Mouse (Mus musculus) forebrain, embryonic 12.5 days (tissue): ENCODE data around the gene Rps15. TPM values are rescaled to one million over a fixed set of nuclear protein-coding genes. Genes with fewer than 3 reads are reported as not detected.

Experiments used
- ATAC-seq: fragments of 200-750 bp; cut with Nextera tagmentation; 2 replicates; pipeline ENCODE4 v1.8.0; 2017; ENCODE audit warnings: moderate TSS enrichment; ENCODE audit not compliant: low FRiP score
- H3K27ac ChIP-seq: fragments of 300-500 bp; sonication (generic); 2 replicates; pipeline ENCODE4 v1.5.1; 2016; ENCODE audit warnings: mild to moderate bottlenecking
- H3K27me3 ChIP-seq: fragments of 300-500 bp; sonication (generic); 2 replicates; pipeline ENCODE4 v1.6.1; 2016; ENCODE audit warnings: mild to moderate bottlenecking
- H3K36me3 ChIP-seq: fragments of 300-500 bp; sonication (generic); replicated peaks from 2 replicates; pipeline ENCODE4 v1.6.1; 2016; ENCODE audit warnings: mild to moderate bottlenecking
- H3K4me1 ChIP-seq: fragments of 300-500 bp; sonication (generic); 2 replicates; pipeline ENCODE4 v1.6.1; 2016
- H3K4me2 ChIP-seq: fragments of 300-500 bp; sonication (generic); 2 replicates; pipeline ENCODE4 v1.6.1; 2016; ENCODE audit warnings: mild to moderate bottlenecking, moderate library complexity
- H3K4me3 ChIP-seq: fragments of 300-500 bp; sonication (generic); replicated peaks from 2 replicates; pipeline ENCODE4 v1.5.1; 2016; ENCODE audit warnings: mild to moderate bottlenecking
- H3K9ac ChIP-seq: fragments of 300-500 bp; sonication (generic); 2 replicates; pipeline ENCODE4 v1.6.1; 2016; ENCODE audit warnings: mild to moderate bottlenecking
- H3K9me3 ChIP-seq: fragments of 300-500 bp; sonication (generic); 2 replicates; pipeline ENCODE4 v1.6.1; 2016
- WGBS: fragments of 180-500 bp; shearing (Covaris S2); methylation state at CpG from one replicate; pipeline ENCODE4 v1.1.7; 2016; 5-methylcytosine and 5-hydroxymethylcytosine counted together
- microRNA-seq: library from miRNA; unstranded; fragments of <30 nt; microRNA quantifications from one replicate; pipeline ENCODE4, GENCODE M21; 2017
- polyA plus RNA-seq: library from polyadenylated mRNA; unstranded; fragments of >200 nt; fragmentation: Nextera tagmentation; extraction: Ambion mirVana; gene quantifications from 2 replicates; pipeline ENCODE4 v1.2.1, GENCODE M21; 2016

Gene Rps15
- polyA plus RNA-seq, 1 experiment from 2014 or later = 760 TPM

DNA sequence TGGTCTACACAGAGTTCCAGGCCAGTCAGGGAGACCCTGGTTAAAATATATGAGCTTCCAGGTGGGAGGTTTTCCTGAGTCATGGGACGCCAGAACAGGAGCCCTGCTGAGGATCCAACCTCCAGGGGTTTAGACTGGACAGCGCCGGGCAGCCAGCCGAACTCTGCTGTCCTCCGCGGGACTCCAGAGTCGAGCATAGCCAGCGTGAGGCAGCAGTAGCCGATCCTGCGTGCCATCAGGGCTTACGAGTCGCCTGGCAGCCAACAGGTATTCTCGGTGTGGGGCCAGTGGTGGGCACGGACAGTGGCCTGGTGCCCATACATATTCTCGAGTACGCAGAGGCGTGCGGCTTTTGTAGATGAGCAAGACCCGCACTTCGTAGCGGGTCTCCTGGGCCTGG, 48.8 kb downstream of the Rps15 start:
- H3K9ac ChIP-seq = no peak overlapping the region
- no peak overlapping the region for H3K27ac ChIP-seq
- H3K4me3 ChIP-seq = 0 out of 2 replicates have a peak overlapping the region, but pooled peaks have one; percentile 38
- no peak for ATAC-seq
- H3K4me2 ChIP-seq = no peak overlapping the region
- H3K27me3 ChIP-seq = peaks cover 77% of the 10 kb centered on the region
- H3K4me1 ChIP-seq = peaks cover 30% of the 10 kb centered on the region
- WGBS = 9% methylated on average over 21 of the region's 21 CpGs
- no peaks in the 10 kb centered on the region for H3K36me3 ChIP-seq
- H3K9me3 ChIP-seq = no peaks in the 10 kb centered on the region

DNA sequence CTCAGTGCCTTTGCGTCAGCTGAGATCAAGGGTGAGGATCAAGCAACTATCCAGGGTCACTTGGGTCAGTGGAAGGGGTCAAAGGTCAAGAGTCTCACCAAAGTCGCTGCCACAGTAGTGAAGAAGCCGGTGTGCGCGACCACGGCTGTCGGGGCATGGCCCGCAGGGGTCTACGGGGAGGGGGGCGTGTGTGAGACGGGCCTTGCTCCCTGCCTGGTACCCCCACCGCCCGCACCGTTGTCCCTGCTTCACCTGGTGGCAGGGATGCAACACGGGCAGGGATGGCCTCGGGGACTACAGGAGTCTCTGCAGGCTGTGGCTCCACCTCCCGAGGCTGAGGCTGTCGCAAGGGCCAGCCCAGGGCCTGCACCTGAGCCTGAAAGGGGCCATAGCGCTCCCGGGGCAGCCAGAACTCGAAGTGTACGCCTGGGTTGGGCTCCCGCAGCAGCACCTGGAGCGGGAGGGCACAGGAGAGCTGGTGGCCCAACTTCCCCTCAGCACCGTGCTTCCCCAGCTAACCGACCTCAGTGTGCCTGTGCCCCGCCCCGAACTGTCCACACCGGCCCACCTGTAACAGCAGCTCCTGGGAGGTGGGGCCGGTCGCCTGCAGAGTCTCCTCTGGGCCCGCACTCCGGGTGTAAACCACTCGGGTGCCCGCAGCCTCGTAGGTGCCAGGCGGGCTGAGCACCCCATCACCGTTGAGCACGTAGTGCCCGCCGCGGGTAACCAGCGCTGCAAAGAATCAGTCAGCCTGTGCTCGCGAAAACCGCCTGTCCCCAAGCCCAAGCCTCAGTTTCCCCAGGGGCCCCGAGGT, 49.4 kb downstream of the Rps15 start:
- ATAC-seq = no peak
- WGBS = 3% methylated on average over 47 of the region's 47 CpGs

DNA sequence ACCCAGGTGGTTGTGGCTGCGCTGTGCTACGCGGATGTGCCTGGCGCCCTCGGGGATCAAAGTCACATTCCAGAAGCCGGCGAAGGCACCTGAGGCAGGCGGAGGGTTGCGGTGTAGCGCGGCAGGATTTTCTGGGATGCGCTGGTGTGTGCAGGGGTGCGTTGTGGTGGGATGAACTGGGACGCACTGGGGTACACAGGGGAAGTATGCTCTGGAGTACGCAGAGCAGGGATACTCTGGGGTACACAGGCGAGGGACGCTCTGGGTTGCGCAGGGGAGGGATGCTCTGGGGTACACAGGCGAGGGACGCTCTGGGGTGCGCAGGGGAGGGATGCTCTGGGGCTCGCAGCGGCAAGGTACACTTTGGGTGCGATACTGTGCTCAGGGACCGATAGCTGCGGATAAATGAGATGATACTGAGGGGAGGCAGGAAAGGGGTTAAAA, 50.1 kb downstream of the Rps15 start:
- H3K36me3 ChIP-seq = no peaks in the 10 kb centered on the region
- peaks cover 30% of the 10 kb centered on the region for H3K4me1 ChIP-seq
- no peaks in the 10 kb centered on the region for H3K9me3 ChIP-seq
- 1% methylated on average over 26 of the region's 26 CpGs for WGBS
- H3K9ac ChIP-seq = 0 out of 2 replicates have a peak overlapping the region, but pooled peaks have one; percentile 0
- peaks cover 90% of the 10 kb centered on the region for H3K27me3 ChIP-seq
- H3K4me3 ChIP-seq = peak overlapping the region; percentile 38
- peak overlapping the region; percentile 57 for H3K4me2 ChIP-seq
- no peak; the same call in 1 of the 2 replicates for ATAC-seq
- no peak overlapping the region for H3K27ac ChIP-seq

More for the DNA sequence above, 49.4 kb downstream of the Rps15 start:
- Histone ChIP-seq H3K4me3 (peak overlapping the region; percentile 38), H3K9me3 (no peaks in the 10 kb centered on the region), H3K36me3 (no peaks in the 10 kb centered on the region), H3K27ac (no peak overlapping the region), H3K4me1 (peaks cover 30% of the 10 kb centered on the region), H3K4me2 (peak overlapping the region; percentile 57; the same call in 1 of the 2 replicates), H3K27me3 (peaks cover 84% of the 10 kb centered on the region), H3K9ac (0 out of 2 replicates have a peak overlapping the region, but pooled peaks have one; percentile 0)

DNA sequence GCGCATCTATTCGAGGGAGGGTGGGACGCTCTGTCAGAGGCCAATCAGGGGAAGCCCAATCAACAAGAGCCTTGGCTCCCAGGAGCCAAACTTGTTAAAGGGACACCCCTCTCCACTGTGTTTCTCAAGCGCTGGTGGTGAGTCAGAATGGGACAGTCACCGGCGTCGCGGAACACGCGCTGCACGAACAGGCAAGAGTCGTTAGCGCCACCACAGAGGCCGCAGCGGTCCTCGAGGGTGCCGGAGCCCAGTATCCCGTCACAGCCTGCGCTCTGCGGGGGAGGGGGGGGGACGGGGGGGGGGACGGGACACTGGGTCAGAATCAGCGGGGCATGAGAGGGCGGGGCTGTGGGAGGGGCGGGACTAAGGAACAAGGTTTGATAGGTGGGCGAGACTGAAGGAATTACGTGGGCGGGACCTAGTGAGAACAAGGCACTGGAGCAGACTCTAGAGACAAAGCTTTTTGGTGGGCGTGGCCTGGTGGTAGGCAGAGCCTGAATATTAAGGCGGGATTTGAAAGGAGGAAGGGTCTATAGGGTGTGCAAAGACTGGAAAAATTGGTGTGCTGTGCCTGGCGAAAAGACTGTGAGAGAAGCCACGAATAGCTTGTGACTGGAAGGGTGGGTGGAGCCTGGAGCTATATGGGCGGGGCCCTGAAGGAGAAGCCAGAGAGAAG, 50.6 kb downstream of the Rps15 start:
- H3K4me2 ChIP-seq = peak overlapping the region; percentile 57
- ATAC-seq = peak; percentile 76
- H3K9me3 ChIP-seq = no peaks in the 10 kb centered on the region
- H3K4me3 ChIP-seq = peak overlapping the region; percentile 38
- peaks cover 94% of the 10 kb centered on the region for H3K27me3 ChIP-seq
- H3K4me1 ChIP-seq = peaks cover 33% of the 10 kb centered on the region
- no peak overlapping the region for H3K27ac ChIP-seq
- 0 out of 2 replicates have a peak overlapping the region, but pooled peaks have one; percentile 0 for H3K9ac ChIP-seq
- H3K36me3 ChIP-seq = no peaks in the 10 kb centered on the region
- under 1% methylated on average over 29 of the region's 33 CpGs for WGBS

DNA sequence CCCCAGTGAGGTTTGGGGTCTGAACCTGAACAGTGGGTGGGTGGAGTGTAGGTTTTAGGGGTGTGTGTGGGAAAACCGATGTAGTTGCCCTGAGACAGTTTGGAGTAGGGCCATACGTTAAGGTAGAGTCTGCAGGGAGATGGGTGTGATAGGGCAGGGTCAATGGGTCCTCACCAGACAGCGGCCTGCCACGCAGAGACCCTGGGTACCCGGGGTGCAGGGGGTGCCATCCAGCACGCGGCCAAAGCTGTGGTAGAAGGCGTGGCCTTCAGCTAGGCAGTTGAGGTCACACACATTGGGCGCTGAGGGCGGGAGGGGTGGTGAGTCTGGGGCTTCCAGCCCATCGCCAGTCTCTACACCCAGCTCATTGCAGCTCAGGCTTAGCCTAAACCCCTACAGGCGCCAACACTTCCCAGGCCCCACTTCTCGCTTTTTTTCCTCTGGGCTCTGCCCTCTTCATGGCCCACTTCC, 51.2 kb downstream of the Rps15 start:
- Histone ChIP-seq H3K27ac (no peak overlapping the region), H3K4me3 (peak overlapping the region; percentile 38), H3K9me3 (no peaks in the 10 kb centered on the region), H3K4me2 (peak overlapping the region; percentile 57), H3K9ac (no peak overlapping the region), H3K4me1 (peaks cover 39% of the 10 kb centered on the region), H3K27me3 (peaks cover 94% of the 10 kb centered on the region), H3K36me3 (no peaks in the 10 kb centered on the region)
- ATAC-seq = no peak; the same call in 1 of the 2 replicates
- 32% methylated on average over 13 of the region's 13 CpGs for WGBS

Small RNAs within 50 kb of the gene (microRNA-seq; reads per million reads assigned to microRNA genes)
- 0.97 reads per million for gene Mir6911

Other genes starting within 250 kb of the Rps15 start
- 434 and 458 TPM in 2 replicates for gene Gpx4, start 245.3 kb upstream of the Rps15 start, polyA plus RNA-seq
- 14.8 and 16.4 TPM in 2 replicates for gene Sbno2, start 186.9 kb upstream of the Rps15 start, polyA plus RNA-seq
- gene Stk11, start 176.7 kb upstream of the Rps15 start, polyA plus RNA-seq = 20.8 and 23.2 TPM in 2 replicates
- gene Atp5d, start 153.8 kb upstream of the Rps15 start, polyA plus RNA-seq = 405 and 428 TPM in 2 replicates
- gene Cbarp, start 151.6 kb upstream of the Rps15 start, polyA plus RNA-seq = 13.2 and 13.8 TPM in 2 replicates
- 45.0 and 50.3 TPM in 2 replicates for gene Midn, start 144.2 kb upstream of the Rps15 start, polyA plus RNA-seq
- gene Cirbp, start 126.5 kb upstream of the Rps15 start, polyA plus RNA-seq = 224 and 240 TPM in 2 replicates
- gene 1600002K03Rik, start 119.5 kb upstream of the Rps15 start, polyA plus RNA-seq = 11.1 and 11.6 TPM in 2 replicates
- gene Efna2, start 113.0 kb upstream of the Rps15 start, polyA plus RNA-seq = 36.4 and 48.9 TPM in 2 replicates
- 55.5 and 58.4 TPM in 2 replicates for gene Mum1, start 66.0 kb upstream of the Rps15 start, polyA plus RNA-seq
- 201 and 216 TPM in 2 replicates for gene Ndufs7, start 43.3 kb upstream of the Rps15 start, polyA plus RNA-seq
- gene Gamt, start 31.4 kb upstream of the Rps15 start, polyA plus RNA-seq = 15.9 and 19.0 TPM in 2 replicates
- gene Dazap1, start 31.0 kb upstream of the Rps15 start, polyA plus RNA-seq = 65.1 and 69.7 TPM in 2 replicates
- 144 and 165 TPM in 2 replicates for gene Apc2, start 3.5 kb downstream of the Rps15 start, polyA plus RNA-seq
- 42.6 and 44.4 TPM in 2 replicates for gene 2310011J03Rik, start 28.1 kb downstream of the Rps15 start, polyA plus RNA-seq
- 3.7 and 3.8 TPM in 2 replicates for gene Pcsk4, start 37.0 kb downstream of the Rps15 start, polyA plus RNA-seq
- gene Reep6, start 37.5 kb downstream of the Rps15 start, polyA plus RNA-seq = 4.1 and 4.4 TPM in 2 replicates
- 0.17 and 0.55 TPM in 2 replicates for gene Adamtsl5, start 56.0 kb downstream of the Rps15 start, polyA plus RNA-seq
- gene Plk5, start 64.0 kb downstream of the Rps15 start, polyA plus RNA-seq = 0.23 and 0.40 TPM in 2 replicates
- gene Mex3d, start 95.2 kb downstream of the Rps15 start, polyA plus RNA-seq = 17.3 and 21.3 TPM in 2 replicates
- gene Mbd3, start 107.1 kb downstream of the Rps15 start, polyA plus RNA-seq = 312 and 327 TPM in 2 replicates
- gene Uqcr11, start 114.4 kb downstream of the Rps15 start, polyA plus RNA-seq = 371 and 400 TPM in 2 replicates
- gene Tcf3, start 141.2 kb downstream of the Rps15 start, polyA plus RNA-seq = 203 and 205 TPM in 2 replicates
- 0.68 and 0.83 TPM in 2 replicates for gene Onecut3, start 202.4 kb downstream of the Rps15 start, polyA plus RNA-seq
- 0.46 and 0.64 TPM in 2 replicates for gene Atp8b3, start 246.7 kb downstream of the Rps15 start, polyA plus RNA-seq